Mouse (Mus musculus) testis, adult 2 months (tissue): ENCODE measurements around the gene Cbll1. TPM values are rescaled to one million over a fixed set of nuclear protein-coding genes. Genes with fewer than 3 reads are reported as not detected.

ENCODE experiments used
- H3K27ac ChIP-seq: fragments of 200-500 bp; 2 replicates; pipeline ENCODE4 v1.5.1; 2012; ENCODE audit warnings: low read depth, low read length; ENCODE audit not compliant: control insufficient read depth, insufficient read depth
- H3K27me3 ChIP-seq: fragments of 200-500 bp; 2 replicates; pipeline ENCODE4 v1.6.1; 2012; ENCODE audit warnings: mild to moderate bottlenecking, low read length, moderate library complexity; ENCODE audit not compliant: control insufficient read depth, insufficient read depth
- H3K36me3 ChIP-seq: fragments of 200-500 bp; 2 replicates; pipeline ENCODE4 v1.6.1; 2012; ENCODE audit warnings: mild to moderate bottlenecking, low read length; ENCODE audit not compliant: control insufficient read depth, insufficient read depth
- H3K4me1 ChIP-seq: fragments of 200-500 bp; 2 replicates; pipeline ENCODE4 v1.6.1; 2012; ENCODE audit warnings: low read length; ENCODE audit not compliant: control insufficient read depth, insufficient read depth
- H3K4me3 ChIP-seq: fragments of 200-500 bp; 2 replicates; pipeline ENCODE4 v1.5.1; 2012; ENCODE audit warnings: low read depth, mild to moderate bottlenecking, low read length, moderate library complexity, mixed read lengths; ENCODE audit not compliant: control insufficient read depth
- CTCF ChIP-seq: fragments of 200-500 bp; IDR thresholded peaks from 2 replicates; pipeline ENCODE4 v1.5.1; 2012; ENCODE audit warnings: low read depth, mild to moderate bottlenecking, inconsistent platforms, low read length, moderate library complexity; ENCODE audit not compliant: control insufficient read depth, insufficient read depth, insufficient replicate concordance
- POLR2A ChIP-seq: fragments of 200-500 bp; IDR thresholded peaks from 2 replicates; pipeline ENCODE4 v1.6.1; 2012; ENCODE audit warnings: low read depth, mild to moderate bottlenecking, inconsistent platforms, low read length, moderate library complexity; ENCODE audit not compliant: control insufficient read depth
- polyA plus RNA-seq: library from polyadenylated mRNA; depleted of rRNA; stranded (reverse); fragments of >200 nt; gene quantifications from 2 replicates; pipeline ENCODE4 v1.2.3, GENCODE M21; 2012; rRNA removed

Gene Cbll1
- polyA plus RNA-seq, 1 experiment, result 19.2 TPM

GRCm38 (mm10) chr12:31444131-31444546, 55.3 kb downstream of the Cbll1 start:
- Histone ChIP-seq H3K27me3 (no peaks in the 10 kb centered on the region), H3K27ac (no peak overlapping the region)

GRCm38 (mm10) chr12:31439612-31440011, 59.8 kb downstream of the Cbll1 start:
- no peak for TF ChIP-seq POLR2A
- TF ChIP-seq CTCF, result no peak
- H3K27ac ChIP-seq, result no peak overlapping the region
- no peaks in the 10 kb centered on the region for H3K36me3 ChIP-seq
- peaks cover 3% of the 10 kb centered on the region for H3K4me1 ChIP-seq
- no peak overlapping the region for H3K4me3 ChIP-seq
- no peaks in the 10 kb centered on the region for H3K27me3 ChIP-seq

More at GRCm38 (mm10) chr12:31444131-31444546, 55.3 kb downstream of the Cbll1 start:
- Histone ChIP-seq H3K4me1 (no peaks in the 10 kb centered on the region; the same call in 1 of the 2 replicates), H3K4me3 (no peak overlapping the region), H3K36me3 (no peaks in the 10 kb centered on the region)
- no peak for TF ChIP-seq CTCF
- no peak for TF ChIP-seq POLR2A

- H3K27ac ChIP-seq, result no peak overlapping the region
- TF ChIP-seq CTCF (no peak), POLR2A (no peak)
- no peaks in the 10 kb centered on the region for H3K27me3 ChIP-seq
- no peaks in the 10 kb centered on the region for H3K36me3 ChIP-seq
- H3K4me1 ChIP-seq, result peaks cover 3% of the 10 kb centered on the region; the same call in 1 of the 2 replicates
- no peak overlapping the region for H3K4me3 ChIP-seq
Measured at GRCm38 (mm10) chr12:31437791-31438190, 61.6 kb downstream of the Cbll1 start.

Other genes with a start within 250 kb of the Cbll1 start
- gene Lamb1, start 234.4 kb downstream of the Cbll1 start, polyA plus RNA-seq, result 3.2 and 3.8 TPM in 2 replicates
- 18.9 and 24.4 TPM in 2 replicates for gene Dld, start 148.2 kb downstream of the Cbll1 start, polyA plus RNA-seq
- 0.07 and 0.45 TPM in 2 replicates for gene Slc26a3, start 108.7 kb downstream of the Cbll1 start, polyA plus RNA-seq
- gene Slc26a4, start 60.4 kb upstream of the Cbll1 start, polyA plus RNA-seq, result 0.10 and 0.12 TPM in 2 replicates
- gene Bcap29, start 135.0 kb upstream of the Cbll1 start, polyA plus RNA-seq, result 42.8 and 62.0 TPM in 2 replicates
- gene Dus4l, start 155.2 kb upstream of the Cbll1 start, polyA plus RNA-seq, result 2.1 and 2.2 TPM in 2 replicates
- gene Cog5, start 155.3 kb upstream of the Cbll1 start, polyA plus RNA-seq, result 17.4 and 19.3 TPM in 2 replicates
- gene Gpr22, start 214.3 kb upstream of the Cbll1 start, polyA plus RNA-seq, result not detected in 2 replicates